Mouse (Mus musculus): ENCODE data around the gene AI413582.

GRCm38 (mm10) chr17:27587252-27587651, 21.7 kb upstream of the AI413582 start:
- TF ChIP-seq CTCF (conservative IDR thresholded peaks at IDR 0.05 in 1 of 2, IDR thresholded peaks at IDR 0.05 in 1 of 2; ENCODE audit: low read depth in 2 of 2, low read length in 2 of 2): no peak
- TF ChIP-seq POLR2AphosphoS2 (IDR thresholded peaks at IDR 0.05; ENCODE audit: low read depth, low read length): no peak
- no peak for TF ChIP-seq GABPA (IDR thresholded peaks at IDR 0.05; ENCODE audit: insufficient replicate concordance, low read depth, low read length)
- no peak for TF ChIP-seq MAX (IDR thresholded peaks at IDR 0.05; ENCODE audit: low read length)
- TF ChIP-seq PAX5 (IDR thresholded peaks at IDR 0.05; ENCODE audit: low read length): no peak
- TF ChIP-seq EP300 (IDR thresholded peaks at IDR 0.05; ENCODE audit: low read length): no peak
- TF ChIP-seq POLR2A (IDR thresholded peaks at IDR 0.05; ENCODE audit: low read depth, low read length): no peak
- no peak for TF ChIP-seq MAFK (IDR thresholded peaks at IDR 0.05; ENCODE audit: insufficient replicate concordance, low read length)
- TF ChIP-seq UBTF (IDR thresholded peaks at IDR 0.05; ENCODE audit: low read depth, low read length): no peak
- no peak for TF ChIP-seq NRF1 (IDR thresholded peaks at IDR 0.05; ENCODE audit: low read depth, low read length)
- TF ChIP-seq ZC3H11A (IDR thresholded peaks at IDR 0.05; ENCODE audit: low read depth, low read length): no peak
- TF ChIP-seq USF1 (IDR thresholded peaks at IDR 0.05; ENCODE audit: low read depth, low read length): no peak
- TF ChIP-seq ZNF384 (IDR thresholded peaks at IDR 0.05; ENCODE audit: low read depth, low read length): no peak
